Mouse (Mus musculus): ENCODE data around the gene Cdh18. TPM values are rescaled to one million over a fixed set of nuclear protein-coding genes. Genes with fewer than 3 reads are reported as not detected.

Gene Cdh18
- polyA plus RNA-seq, 1 experiment: not detected

DNA sequence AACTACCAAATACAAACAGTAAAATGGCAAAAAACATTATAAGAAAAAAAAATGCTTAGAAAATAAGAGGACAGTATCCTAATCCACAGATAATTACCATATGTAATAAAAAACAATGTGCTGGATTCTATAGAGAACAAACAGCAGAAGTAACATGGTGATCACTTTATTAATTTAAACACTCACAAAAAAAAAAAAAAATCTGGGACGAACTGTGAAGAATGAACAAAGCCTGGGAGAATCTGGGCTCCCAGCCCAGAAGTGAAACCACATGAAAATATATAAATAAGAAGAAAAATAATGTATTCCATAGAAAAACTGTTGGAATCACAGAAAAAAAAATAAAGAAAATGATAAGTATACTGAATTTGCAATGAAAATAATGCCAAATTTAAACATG lies 288.4 kb downstream of the Cdh18 start:
- Histone ChIP-seq H3K4me1 (ENCODE audit: control insufficient read depth, insufficient read depth, low read length) (no peaks in the 10 kb centered on the region), H3K27ac (ENCODE audit: control insufficient read depth, insufficient read depth, low read depth, low read length, poor library complexity) (no peak overlapping the region), H3K4me3 (replicated peaks; ENCODE audit: control insufficient read depth, low read depth, low read length) (no peak overlapping the region)
- no peak for TF ChIP-seq CTCF (IDR thresholded peaks at IDR 0.05; ENCODE audit: control insufficient read depth, insufficient read depth, low read length)
- no peak for TF ChIP-seq POLR2A (IDR thresholded peaks at IDR 0.05; ENCODE audit: borderline replicate concordance, control insufficient read depth, low read depth, low read length)
- 56% methylated on average over 1 of the region's 1 CpGs for WGBS

GRCm38 (mm10) chr15:22857704-22858103 lies 308.9 kb downstream of the Cdh18 start:
- H3K27ac ChIP-seq (ENCODE audit: control insufficient read depth, insufficient read depth, low read depth, low read length, poor library complexity): no peak overlapping the region
- no peaks in the 10 kb centered on the region for H3K4me1 ChIP-seq (ENCODE audit: control insufficient read depth, insufficient read depth, low read length)
- no peak for TF ChIP-seq POLR2A (IDR thresholded peaks at IDR 0.05; ENCODE audit: borderline replicate concordance, control insufficient read depth, low read depth, low read length)
- TF ChIP-seq CTCF (IDR thresholded peaks at IDR 0.05; ENCODE audit: control insufficient read depth, insufficient read depth, low read length): no peak
- H3K4me3 ChIP-seq (replicated peaks; ENCODE audit: control insufficient read depth, low read depth, low read length): no peak overlapping the region

- H3K4me1 ChIP-seq (ENCODE audit: control insufficient read depth, insufficient read depth, low read length): no peaks in the 10 kb centered on the region
- no peak for TF ChIP-seq POLR2A (IDR thresholded peaks at IDR 0.05; ENCODE audit: borderline replicate concordance, control insufficient read depth, low read depth, low read length)
- TF ChIP-seq CTCF (IDR thresholded peaks at IDR 0.05; ENCODE audit: control insufficient read depth, insufficient read depth, low read length): no peak
- 74% methylated on average over 1 of the region's 1 CpGs for WGBS
- H3K27ac ChIP-seq (ENCODE audit: control insufficient read depth, insufficient read depth, low read depth, low read length, poor library complexity): no peak overlapping the region
- H3K4me3 ChIP-seq (replicated peaks; ENCODE audit: control insufficient read depth, low read depth, low read length): no peak overlapping the region
Measured at GRCm38 (mm10) chr15:22870679-22871078, 321.9 kb downstream of the Cdh18 start.

GRCm38 (mm10) chr15:22897724-22898123 lies 348.9 kb downstream of the Cdh18 start:
- no peak overlapping the region for H3K27ac ChIP-seq (ENCODE audit: control insufficient read depth, insufficient read depth, low read depth, low read length, poor library complexity)
- no peaks in the 10 kb centered on the region for H3K4me1 ChIP-seq (ENCODE audit: control insufficient read depth, insufficient read depth, low read length)
- WGBS: 70% methylated on average over 4 of the region's 4 CpGs
- H3K4me3 ChIP-seq (replicated peaks; ENCODE audit: control insufficient read depth, low read depth, low read length): no peak overlapping the region
- no peak for TF ChIP-seq POLR2A (IDR thresholded peaks at IDR 0.05; ENCODE audit: borderline replicate concordance, control insufficient read depth, low read depth, low read length)
- no peak for TF ChIP-seq CTCF (IDR thresholded peaks at IDR 0.05; ENCODE audit: control insufficient read depth, insufficient read depth, low read length)

DNA sequence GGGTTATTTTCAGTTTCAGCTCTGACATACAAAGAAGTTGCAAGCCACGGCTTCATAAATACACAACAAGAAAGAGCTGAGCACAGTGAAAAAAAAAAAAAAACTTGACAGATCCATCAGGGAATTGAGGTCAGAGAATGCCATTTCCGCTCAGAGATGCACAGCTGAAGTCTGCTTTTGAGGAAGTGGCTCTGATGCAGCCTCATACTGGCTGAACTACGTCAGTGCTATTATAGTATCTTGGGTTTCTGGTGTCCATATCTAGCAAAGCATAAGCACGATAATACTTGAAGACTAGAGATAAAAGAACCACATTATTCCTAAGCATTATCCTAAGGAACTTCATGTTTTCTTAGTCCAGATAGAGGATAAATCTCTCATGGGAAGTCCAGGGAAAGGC lies 349.4 kb downstream of the Cdh18 start:
- TF ChIP-seq CTCF (IDR thresholded peaks at IDR 0.05; ENCODE audit: control insufficient read depth, insufficient read depth, low read length) (no peak), POLR2A (IDR thresholded peaks at IDR 0.05; ENCODE audit: borderline replicate concordance, control insufficient read depth, low read depth, low read length) (no peak)
- WGBS: 61% methylated on average over 4 of the region's 4 CpGs
- Histone ChIP-seq H3K4me1 (ENCODE audit: control insufficient read depth, insufficient read depth, low read length) (no peaks in the 10 kb centered on the region), H3K27ac (ENCODE audit: control insufficient read depth, insufficient read depth, low read depth, low read length, poor library complexity) (no peak overlapping the region), H3K4me3 (replicated peaks; ENCODE audit: control insufficient read depth, low read depth, low read length) (no peak overlapping the region)

- Histone ChIP-seq H3K4me3 (replicated peaks; ENCODE audit: control insufficient read depth, low read depth, low read length) (no peak overlapping the region), H3K27ac (ENCODE audit: control insufficient read depth, insufficient read depth, low read depth, low read length, poor library complexity) (no peak overlapping the region), H3K4me1 (ENCODE audit: control insufficient read depth, insufficient read depth, low read length) (no peaks in the 10 kb centered on the region)
- TF ChIP-seq CTCF (IDR thresholded peaks at IDR 0.05; ENCODE audit: control insufficient read depth, insufficient read depth, low read length) (no peak), POLR2A (IDR thresholded peaks at IDR 0.05; ENCODE audit: borderline replicate concordance, control insufficient read depth, low read depth, low read length) (no peak)
Measured at GRCm38 (mm10) chr15:22914444-22914843, 365.6 kb downstream of the Cdh18 start.

DNA sequence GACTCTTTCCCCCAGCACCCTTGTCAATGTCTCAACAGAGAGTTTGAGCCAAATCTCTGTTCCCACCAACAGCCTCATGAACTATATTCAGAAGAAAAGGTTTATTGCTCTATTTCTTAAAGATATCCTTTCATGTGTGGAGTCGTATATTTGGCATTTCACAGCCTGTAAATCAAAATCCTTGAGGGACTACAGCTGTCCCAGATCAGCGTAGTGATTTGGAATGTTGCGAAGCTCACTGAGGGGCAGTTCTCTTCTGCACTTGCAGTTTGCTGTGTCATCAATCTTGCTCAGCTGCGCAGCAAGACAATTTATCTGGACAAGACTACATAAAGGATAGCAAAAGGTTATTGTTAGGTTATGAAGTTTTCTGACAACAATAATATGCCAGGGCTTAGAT lies 385.5 kb downstream of the Cdh18 start:
- no peak for TF ChIP-seq CTCF (IDR thresholded peaks at IDR 0.05; ENCODE audit: control insufficient read depth, insufficient read depth, low read length)
- no peak for TF ChIP-seq POLR2A (IDR thresholded peaks at IDR 0.05; ENCODE audit: borderline replicate concordance, control insufficient read depth, low read depth, low read length)
- Histone ChIP-seq H3K27ac (ENCODE audit: control insufficient read depth, insufficient read depth, low read depth, low read length, poor library complexity) (no peak overlapping the region), H3K4me1 (ENCODE audit: control insufficient read depth, insufficient read depth, low read length) (no peaks in the 10 kb centered on the region), H3K4me3 (replicated peaks; ENCODE audit: control insufficient read depth, low read depth, low read length) (no peak overlapping the region)
- WGBS: 77% methylated on average over 4 of the region's 4 CpGs

GRCm38 (mm10) chr15:22947234-22947633 lies 398.4 kb downstream of the Cdh18 start:
- Histone ChIP-seq H3K27ac (ENCODE audit: control insufficient read depth, insufficient read depth, low read depth, low read length, poor library complexity) (no peak overlapping the region), H3K4me1 (ENCODE audit: control insufficient read depth, insufficient read depth, low read length) (no peaks in the 10 kb centered on the region), H3K4me3 (replicated peaks; ENCODE audit: control insufficient read depth, low read depth, low read length) (no peak overlapping the region)
- no peak for TF ChIP-seq POLR2A (IDR thresholded peaks at IDR 0.05; ENCODE audit: borderline replicate concordance, control insufficient read depth, low read depth, low read length)
- TF ChIP-seq CTCF (IDR thresholded peaks at IDR 0.05; ENCODE audit: control insufficient read depth, insufficient read depth, low read length): no peak
- 50% methylated on average over 1 of the region's 1 CpGs for WGBS

- WGBS: 71% methylated on average over 11 of the region's 11 CpGs
- Histone ChIP-seq H3K4me1 (ENCODE audit: control insufficient read depth, insufficient read depth, low read length) (no peaks in the 10 kb centered on the region), H3K4me3 (replicated peaks; ENCODE audit: control insufficient read depth, low read depth, low read length) (no peak overlapping the region), H3K27ac (ENCODE audit: control insufficient read depth, insufficient read depth, low read depth, low read length, poor library complexity) (no peak overlapping the region)
- TF ChIP-seq CTCF (IDR thresholded peaks at IDR 0.05; ENCODE audit: control insufficient read depth, insufficient read depth, low read length) (no peak), POLR2A (IDR thresholded peaks at IDR 0.05; ENCODE audit: borderline replicate concordance, control insufficient read depth, low read depth, low read length) (no peak)
Measured at GRCm38 (mm10) chr15:22969424-22969823, 420.6 kb downstream of the Cdh18 start.
